Mouse (Mus musculus) mammary gland, adult 2 months (tissue): ENCODE data around the gene Kin. TPM values are rescaled to one million over a fixed set of nuclear protein-coding genes. Genes with fewer than 3 reads are reported as not detected.

Source experiments
- polyA plus RNA-seq: library from polyadenylated mRNA; depleted of rRNA; stranded (reverse); fragments of >200 nt; gene quantifications from 2 replicates; pipeline ENCODE4 v1.2.3, GENCODE M21; 2012; ENCODE audit warnings: low replicate concordance; rRNA removed

Kin gene
- polyA plus RNA-seq: 2.0 and 3.4 TPM in 2 replicates

DNA sequence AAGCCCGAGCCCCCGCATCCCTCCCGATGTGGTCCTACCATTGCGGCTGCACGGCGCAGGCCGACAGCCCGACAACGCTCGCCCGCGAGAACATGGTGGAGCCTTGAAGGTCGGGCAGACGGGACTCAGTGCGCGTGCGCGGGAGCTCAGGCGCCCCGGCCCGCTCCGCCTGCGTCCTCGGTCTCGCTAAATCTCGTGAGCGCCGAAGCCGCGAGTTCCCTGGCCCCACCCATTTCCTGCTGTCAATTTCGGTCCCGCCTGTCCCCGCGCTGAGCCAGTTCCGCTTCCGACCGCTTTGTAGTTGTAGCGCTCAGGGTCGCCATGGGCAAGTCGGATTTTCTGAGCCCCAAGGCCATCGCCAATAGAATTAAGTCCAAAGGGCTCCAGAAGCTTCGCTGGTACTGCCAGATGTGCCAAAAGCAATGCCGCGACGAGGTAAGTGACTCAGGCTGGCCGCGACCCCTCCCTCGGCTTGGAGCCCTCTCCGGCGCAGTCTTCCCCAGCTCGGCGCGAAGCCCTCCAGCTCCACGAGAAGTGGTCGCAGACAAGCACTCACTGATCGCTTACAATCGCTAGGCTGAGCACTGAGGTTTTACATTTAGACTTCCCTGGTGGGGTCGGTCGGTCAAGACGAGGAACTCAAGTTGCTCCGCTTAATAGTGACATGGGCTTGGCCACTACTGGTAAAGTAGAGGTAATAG, at the start of gene Kin, which contains the start of gene Atp5c1:
TSS of gene Kin (plus strand) at position 284 of the 701 bp plus-strand sequence.
TSS of gene Atp5c1 (minus strand) at position 201 of the 701 bp plus-strand sequence.

DNA sequence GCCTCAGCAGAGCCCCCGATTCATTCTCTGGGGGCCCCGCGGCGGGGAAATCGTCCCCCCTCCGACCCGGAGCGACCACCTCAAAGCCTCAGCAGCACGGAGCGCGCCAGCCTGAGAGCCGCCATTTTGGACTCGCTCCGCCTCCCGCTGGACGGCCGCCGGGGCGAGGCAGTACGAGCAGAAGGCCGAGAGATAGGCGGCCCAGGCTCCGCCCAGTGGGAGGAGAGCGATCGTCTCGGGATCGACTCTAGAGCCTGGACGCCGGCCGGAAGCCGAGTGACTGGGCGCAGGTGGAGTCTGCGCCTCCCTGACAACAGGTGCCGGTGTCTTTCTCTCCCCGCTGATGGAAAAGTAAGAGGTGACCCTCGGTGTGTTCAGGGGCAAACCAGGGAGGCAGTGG, 31.9 kb upstream of the Kin start, which contains the start of gene Taf3:
TSS of gene Taf3 (minus strand) at position 136 of the 400 bp plus-strand sequence.

DNA sequence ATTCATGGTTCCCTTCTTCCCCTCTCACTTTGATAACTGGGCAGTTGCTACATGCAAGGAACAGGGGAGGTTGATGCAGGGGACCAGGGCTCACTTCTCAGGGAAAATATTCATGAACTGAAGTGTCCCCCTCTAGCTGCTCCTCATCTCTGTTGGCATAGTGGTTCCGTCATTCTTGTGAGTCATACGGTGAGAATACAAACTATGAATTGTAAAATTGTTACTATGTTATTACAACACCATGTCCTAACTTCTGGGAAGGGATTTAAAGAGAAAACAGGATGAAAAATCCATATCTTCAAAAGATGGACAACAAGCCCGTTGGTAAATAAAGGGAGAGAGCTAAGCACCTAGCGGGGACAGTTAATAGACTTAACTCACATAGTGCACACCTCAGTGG, 50.9 kb downstream of the Kin start, which contains the start of gene Itih2:
TSS of gene Itih2 (minus strand) at position 101 of the 400 bp plus-strand sequence.

Other genes starting within 250 kb of the Kin start
- 1.3 and 2.0 TPM in 2 replicates for gene 4930412O13Rik, start 199.3 kb upstream of the Kin start, polyA plus RNA-seq
- 0.70 and 0.98 TPM in 2 replicates for gene 9230102O04Rik, start 191.1 kb upstream of the Kin start, polyA plus RNA-seq
- gene Gata3, start 190.6 kb upstream of the Kin start, polyA plus RNA-seq: 66.0 and 144 TPM in 2 replicates
- 4.4 and 9.0 TPM in 2 replicates for gene Taf3, start 32.0 kb upstream of the Kin start, polyA plus RNA-seq
- 277 and 854 TPM in 2 replicates for gene Atp5c1, start 83 bp upstream of the Kin start, polyA plus RNA-seq
- 2.6 and 3.1 TPM in 2 replicates for gene Itih2, start 50.8 kb downstream of the Kin start, polyA plus RNA-seq
- gene Itih5, start 73.0 kb downstream of the Kin start, polyA plus RNA-seq: 37.0 and 63.4 TPM in 2 replicates